Mouse (Mus musculus) ES-Bruce4 (cell line): Measurements from ENCODE around the gene Trim40.

Experiments
- CTCF ChIP-seq: IDR thresholded peaks from one replicate; pipeline ENCODE4 v1.8.1; 2011; ENCODE audit warnings: low read depth, low read length
- POLR2A ChIP-seq: IDR thresholded peaks from one replicate; pipeline ENCODE4 v1.8.1; 2011; ENCODE audit warnings: low read length; ENCODE audit not compliant: insufficient read depth

DNA sequence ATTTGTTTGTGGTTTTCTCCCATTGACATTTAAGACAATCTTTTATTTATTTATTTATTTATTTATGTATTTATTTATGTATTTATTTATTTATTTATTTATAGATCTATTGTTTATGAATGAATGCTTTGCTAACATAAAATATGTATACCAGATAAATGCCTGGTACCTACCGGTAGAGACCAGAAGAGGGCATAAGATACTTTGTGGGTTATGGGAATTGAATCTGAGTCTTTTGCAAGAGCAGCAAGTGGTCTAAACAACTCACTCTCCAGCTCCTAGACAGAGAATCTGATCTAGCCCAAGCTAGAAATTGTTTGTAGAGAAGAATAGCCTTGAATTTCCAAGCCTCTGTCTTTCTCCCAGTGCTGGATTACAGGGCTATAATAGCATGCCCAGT, 10.8 kb upstream of the Trim40 start:
- TF ChIP-seq CTCF, result no peak
- no peak for TF ChIP-seq POLR2A
